Mouse (Mus musculus) Muller cell, postnatal 12 days (primary cell): ENCODE data around the gene Klhl3.
A peak's percentile ranks its signal among the peaks of the same experiment; 100 is the strongest.

Source experiments
- DNase-seq: peaks from one replicate; pipeline ENCODE4 v3.0.0-alpha.2; 2015; ENCODE audit errors: inconsistent ontology term

Klhl3 gene

DNA sequence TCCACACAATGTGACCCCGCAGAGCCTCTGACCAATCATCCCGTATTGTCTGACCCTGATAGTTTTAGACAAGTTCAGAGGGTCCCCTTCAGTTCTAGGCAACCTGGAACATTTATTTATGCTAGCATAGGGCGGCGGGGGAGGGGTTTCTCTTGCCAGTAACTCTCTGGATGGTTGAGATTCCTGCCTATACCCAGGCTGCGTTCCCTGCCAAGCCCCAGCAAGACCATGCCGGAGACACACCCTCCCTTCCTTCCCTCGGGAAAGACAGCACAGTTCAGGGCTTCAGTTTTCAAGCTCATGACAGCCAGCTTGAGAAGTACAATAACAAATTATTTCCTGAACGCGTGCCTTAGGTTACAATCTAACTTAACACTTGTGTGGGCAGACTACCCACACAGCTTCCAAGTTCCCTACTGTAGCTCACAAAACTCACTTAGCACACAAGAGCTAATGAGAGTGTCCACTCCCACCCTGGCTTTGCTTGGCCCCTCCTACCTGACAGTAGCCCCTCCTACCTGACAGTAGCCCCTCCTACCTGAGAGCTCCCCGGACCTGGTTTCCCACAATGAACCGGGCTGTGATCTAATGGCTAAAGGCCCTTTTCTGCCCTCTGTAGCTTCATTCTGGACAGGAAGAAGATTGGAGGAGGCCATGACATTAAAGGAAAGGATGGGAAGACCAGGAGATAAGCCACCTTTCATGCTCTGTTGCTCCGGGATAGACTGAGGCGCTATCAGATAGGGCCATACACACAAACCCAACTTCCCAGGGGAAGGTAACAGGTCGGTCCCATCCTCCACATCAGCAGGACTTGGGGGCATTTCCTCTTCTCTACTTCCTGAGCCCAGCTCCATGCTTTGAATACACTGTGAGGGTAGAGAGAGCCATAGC, 46.6 kb downstream of the Klhl3 start:
- peak; percentile 52 for DNase-seq

DNA sequence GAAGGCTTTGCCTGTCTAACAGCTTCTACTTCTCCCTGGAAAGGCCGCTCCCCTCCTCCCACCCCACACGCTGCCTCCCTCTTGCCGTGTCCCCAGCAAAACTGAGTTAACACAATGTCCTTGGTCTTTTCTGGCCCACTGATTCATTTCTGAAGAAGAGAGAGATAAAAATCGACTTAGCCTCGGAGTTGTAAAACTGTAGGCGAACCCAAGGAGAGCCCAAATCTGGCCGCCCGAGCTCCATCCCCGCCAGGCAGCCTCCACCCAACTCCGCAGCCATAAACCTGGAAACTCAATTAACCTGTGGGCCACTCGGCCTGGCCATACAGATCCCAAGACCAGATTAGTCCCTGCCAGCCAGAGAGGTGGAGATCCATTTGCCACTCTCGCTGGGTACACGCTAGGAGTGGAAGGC, 47.3 kb downstream of the Klhl3 start:
- no peak for DNase-seq

DNA sequence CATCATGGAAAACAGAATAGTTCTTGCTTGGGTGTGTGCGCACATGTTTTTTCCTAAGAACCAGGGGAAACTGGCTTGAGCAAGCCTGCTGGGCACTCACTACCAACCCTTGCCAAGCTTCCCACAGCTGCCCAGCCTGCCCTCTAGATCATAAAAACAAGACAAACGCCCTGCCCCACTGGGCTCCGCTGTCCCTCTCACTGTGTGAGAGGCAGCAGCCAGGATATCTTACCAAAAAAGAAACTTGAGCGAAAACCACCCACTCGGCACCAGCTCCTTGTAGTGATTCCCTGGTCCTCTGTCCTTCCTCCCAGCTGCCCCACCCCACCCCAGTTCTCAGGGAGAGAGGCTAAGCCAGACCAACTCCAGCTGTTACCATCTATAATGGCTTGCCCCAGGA, 48.1 kb downstream of the Klhl3 start:
- no peak for DNase-seq

DNA sequence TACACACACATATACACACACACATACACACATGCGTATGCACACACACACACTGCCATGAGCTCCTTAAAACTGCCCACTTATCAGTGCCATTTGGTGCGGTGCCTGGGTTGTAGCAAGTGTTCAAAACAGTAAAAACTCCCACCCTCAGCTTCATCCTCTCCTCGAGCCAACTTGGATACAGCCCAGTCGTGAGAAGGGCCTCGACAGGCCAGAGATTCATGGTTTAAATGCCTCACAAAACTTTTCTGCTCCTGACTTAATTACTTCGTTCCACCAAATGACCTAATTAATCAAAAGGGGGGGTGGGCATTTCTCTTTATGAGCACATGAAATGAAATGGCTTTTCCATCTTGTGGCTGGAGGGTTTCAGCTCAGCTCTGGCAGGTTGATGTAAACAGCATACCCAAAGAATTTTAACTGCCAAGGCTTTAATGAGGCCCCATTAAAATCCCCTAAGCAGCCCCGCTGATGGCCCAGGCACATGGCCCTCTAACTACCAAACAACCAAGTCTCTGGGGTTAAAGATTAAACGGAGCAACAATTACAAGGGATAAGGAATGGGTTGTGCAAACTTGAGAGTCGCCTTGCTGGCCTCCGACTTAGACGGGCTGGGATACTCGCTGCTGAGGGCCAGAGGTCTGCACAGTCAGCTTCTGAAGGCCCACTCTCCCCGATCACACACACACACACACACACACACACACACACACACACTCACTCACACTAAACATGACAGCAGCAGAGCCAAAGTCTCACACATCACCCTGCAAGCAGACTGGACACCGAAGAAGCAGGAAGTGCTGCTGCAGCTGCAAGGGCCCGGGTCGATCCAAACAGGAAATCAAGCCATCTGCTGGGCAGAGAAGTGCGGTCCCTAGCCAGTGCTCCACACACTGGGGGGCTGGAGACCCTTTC, 55.2 kb downstream of the Klhl3 start:
- DNase-seq = peak; percentile 85

DNA sequence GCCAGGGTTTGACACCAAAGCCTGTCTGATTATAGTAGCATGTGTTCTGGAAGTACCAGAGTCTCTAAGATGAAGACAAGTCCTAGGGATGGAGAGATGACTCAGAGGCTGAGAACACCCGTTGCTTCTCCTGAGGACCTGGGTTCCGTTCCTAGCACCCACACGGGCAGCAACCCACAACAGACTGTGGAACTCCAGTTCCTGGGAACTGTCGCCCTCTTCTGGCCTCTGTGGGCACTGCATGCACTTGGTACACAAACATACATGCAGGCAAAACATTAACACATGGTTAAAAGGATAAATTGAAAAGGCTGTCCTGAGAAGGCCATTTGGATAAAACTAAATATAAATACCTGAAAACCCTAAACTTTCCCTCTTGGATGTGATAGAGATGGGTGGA, 56.8 kb downstream of the Klhl3 start:
- no peak for DNase-seq

DNA sequence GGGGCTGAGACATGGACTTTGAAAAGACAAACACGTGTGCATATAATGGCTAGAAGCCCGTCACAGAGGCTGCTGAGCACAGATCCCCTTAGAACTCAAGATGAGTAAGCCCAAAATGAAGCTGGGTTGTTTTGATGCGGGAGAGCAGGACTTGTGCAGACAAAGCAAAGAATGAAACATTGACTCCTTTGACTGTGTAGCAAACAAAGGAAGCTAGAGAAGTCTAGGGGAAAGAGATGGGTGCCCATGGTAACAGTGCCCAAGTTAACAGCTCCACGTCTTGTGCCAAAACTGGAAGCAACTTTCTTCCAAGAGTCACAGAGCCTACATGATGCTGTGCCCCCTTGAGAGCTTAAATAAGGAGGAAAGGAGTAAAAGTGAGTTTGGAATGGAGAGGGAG, 59.8 kb downstream of the Klhl3 start:
- DNase-seq = no peak

DNA sequence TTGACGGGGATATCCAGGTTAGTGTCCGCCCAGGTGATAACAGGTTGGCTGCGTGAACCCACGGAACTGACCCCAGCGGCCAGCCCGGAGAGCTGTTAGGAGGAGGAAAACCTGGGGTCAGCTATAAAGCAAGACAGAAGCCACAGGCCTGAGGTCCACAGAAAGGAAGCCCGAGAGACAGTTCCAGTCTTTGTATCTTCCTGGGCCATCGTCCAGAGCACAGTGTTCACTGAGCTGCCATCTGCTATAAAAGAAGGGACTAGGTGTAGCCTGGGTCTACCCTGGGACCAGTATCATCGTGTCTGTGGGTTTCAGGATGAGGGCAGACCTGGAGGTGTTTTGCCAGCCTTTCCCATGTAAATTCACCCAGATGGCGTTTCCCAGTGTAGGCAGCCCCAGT, 61.7 kb downstream of the Klhl3 start:
- DNase-seq = no peak

DNA sequence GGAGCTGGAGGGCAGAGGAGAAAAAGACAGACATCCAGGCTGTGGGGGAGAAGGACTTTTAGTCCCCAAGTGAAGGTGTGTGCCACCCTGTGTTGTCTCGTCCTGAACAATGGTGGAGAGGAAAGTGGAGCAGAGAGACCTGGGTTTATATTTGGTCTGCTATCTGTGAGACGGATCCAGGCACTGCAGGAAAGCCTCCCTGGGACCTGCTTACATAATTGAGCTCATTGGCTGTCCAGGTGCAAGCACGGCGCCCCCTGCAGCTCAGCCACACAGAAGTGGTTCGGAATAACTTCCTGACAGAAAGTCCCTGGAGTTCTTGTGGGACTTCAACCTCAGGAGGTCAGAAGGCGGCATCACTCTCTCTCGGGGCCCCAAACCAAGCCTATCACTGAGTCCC, 62.1 kb downstream of the Klhl3 start:
- DNase-seq = no peak

DNA sequence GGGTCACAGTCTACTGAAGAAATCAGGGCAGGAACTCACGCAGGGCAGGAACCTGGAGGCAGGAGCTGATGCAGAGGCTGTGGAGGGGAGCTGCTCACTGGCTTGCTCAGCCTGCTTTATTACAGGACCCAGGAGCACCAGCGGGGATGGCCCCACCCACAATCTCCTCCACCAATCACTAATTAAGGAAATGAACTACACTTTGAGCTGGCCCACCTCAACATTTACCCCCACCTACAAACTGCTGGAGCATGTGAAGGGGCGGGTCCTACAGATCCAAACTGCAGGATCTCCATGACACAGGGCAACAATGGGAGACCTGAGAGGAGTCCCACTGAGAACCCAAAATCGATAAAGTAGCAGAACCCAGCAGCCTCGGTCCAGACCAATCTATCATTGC, 64.3 kb downstream of the Klhl3 start:
- no peak for DNase-seq

DNA sequence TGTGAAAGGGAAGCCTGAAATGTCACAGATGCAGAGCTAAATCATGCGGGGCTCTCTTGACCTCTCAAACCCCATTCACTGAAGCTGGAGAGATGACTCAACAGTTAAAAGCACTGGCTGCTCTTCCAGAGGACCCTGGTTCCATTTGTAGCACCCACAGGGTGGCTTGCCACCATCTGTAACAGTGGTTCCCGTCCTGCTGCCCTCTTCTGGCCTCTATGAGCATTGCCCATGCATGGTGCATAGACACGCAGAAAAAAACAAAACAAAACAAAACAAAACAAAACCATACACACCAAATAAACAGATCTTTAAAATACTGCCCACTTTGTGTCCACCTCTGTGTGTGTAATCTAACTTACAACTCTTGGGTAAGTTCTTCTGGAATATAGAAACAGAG, 65.3 kb downstream of the Klhl3 start:
- no peak for DNase-seq

DNA sequence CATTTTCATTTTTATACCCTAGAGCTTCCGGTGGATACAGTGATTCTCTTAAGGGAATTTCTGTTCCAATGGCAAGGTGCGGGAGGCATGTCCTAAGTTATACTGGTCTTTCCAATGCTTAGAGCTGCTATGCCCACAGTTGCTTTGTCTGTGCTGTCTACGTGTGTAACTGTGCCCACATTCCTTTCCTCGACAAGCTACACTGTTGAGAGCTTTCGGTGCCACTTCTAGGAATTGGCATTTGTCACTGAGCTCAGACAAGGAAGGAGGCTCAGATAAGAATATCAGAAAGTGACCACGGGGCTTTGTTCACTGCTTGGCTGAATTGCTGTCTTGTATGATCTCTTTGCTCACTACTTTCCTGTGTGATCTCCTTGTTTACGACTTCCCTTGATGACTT, 67.2 kb downstream of the Klhl3 start:
- no peak for DNase-seq

DNA sequence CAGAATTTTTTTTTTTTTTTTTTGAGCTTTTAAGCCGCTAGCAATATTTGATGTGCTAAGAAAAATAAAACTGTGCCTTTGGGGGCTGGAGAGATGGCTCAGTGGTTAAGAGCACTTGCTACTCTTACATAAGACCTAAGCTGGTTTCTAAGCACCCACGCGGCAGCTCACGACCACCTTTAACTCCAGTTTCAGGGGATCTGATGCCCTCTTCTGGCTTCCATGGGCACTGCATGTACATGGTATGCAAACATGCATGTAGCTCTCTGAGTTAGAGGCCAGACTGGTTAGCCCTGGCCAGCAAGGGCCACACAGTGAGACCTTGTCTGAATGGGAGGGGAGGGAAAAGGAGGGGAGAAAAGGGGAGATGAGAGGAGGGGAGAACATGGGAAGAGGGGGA, 68.1 kb downstream of the Klhl3 start:
- no peak for DNase-seq

DNA sequence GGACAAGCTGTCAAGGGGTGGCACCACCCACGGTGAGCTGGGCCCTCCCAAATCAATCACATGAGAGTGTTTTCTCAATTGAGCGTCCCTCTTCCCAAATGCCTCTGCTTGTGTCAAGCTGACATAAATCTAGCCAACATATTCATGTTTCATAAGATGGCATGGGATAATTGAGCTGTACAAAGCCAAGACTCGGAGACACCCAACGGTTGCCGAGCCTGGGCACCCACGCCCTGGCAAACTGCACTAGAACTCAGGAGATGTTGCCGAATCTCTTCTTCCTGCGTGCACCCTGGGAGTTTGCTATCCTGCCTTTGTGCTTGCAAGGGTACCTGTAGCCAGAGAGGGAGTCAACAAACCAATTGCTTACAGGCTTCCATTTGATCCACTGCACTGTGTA, 70.1 kb downstream of the Klhl3 start:
- DNase-seq = no peak

DNA sequence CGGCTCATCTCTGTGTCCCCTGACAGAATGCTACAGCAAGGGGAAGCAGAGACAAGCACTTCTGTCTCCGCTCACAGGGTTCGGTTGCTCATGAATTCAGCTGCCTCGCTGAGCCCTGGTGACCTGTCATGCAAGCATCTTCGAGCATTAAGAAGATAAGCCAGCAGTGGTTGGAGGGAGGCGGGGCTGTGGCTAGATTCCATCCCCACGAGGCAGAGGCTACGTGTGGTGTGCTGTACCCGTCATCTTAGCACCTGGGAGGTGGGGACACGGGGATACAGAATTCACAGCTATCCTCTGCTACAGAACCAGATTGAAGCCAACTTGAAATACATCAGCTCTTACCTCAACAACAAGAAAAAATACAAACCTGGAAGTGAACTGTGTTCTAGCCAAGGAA, 73.3 kb downstream of the Klhl3 start:
- DNase-seq = no peak

DNA sequence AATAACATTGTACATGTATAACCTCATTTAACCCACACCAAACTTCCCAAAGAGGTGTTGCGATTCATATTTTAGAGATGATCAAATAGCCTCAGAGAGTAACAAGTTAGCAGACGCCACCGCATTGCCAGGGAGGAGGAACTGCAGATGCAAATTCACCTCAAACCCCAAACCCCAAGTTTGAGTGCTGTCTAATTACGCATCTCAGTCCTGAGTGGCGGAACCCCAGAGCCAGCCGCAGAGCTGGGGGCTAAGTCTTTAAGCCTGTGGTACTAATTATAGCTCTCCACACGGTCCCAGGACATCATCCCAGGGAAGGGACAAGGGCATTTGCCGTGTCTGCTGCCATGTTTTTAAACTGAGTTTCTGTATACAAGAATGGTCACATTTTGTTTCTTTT, 75.9 kb downstream of the Klhl3 start:
- no peak for DNase-seq

DNA sequence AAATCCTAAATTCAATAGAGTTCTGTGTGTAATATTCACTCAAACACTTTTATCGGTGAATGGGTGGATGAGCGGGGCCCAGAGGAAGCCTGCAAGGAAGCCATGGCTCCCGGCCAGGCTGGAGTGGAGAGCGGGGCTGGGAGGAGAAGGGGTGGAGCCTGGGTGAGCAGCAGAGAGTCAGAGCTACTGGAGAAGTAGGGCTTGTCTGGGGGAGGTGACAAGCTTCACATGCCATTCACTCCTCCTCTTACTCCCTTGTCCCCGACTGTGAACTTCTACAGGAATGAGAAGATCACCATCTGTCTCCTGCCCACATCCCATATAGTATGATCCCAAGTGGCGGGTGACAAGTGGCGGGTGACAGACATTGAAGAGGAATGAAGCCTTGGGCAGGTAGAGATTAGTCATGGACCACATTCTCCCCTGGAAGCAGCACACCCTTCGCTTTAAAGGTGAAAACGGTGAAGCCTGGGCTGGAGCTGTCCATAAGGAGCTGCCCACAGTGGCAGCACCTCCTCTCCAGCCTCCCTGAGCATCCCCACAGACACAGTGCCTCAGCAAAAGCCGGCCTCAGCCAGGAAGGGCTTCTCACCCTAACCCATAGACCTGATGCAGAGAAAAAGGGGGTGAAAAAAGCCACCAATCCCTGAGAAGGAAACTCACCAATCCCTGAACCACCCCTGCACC, 77.8 kb downstream of the Klhl3 start:
- DNase-seq = peak; percentile 53

DNA sequence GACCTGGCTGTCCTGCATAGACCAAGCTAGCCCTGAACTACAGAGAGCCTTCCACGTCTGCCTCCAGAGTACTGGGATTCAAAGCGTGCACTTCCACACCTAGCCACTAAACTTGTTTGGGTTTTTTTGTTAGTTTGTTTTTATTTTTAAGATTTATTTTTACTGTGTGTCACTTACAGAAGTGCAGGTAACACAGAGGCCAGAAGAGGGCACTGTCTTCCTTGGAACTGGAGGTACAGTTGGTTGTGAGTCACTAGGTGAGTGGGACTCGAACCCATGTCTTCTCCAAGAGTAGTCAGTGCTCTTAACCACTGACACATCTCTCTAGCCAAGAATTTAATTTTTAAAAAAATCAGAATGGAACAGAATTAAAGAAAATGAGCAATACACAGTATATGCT, 78.4 kb downstream of the Klhl3 start:
- DNase-seq = no peak

DNA sequence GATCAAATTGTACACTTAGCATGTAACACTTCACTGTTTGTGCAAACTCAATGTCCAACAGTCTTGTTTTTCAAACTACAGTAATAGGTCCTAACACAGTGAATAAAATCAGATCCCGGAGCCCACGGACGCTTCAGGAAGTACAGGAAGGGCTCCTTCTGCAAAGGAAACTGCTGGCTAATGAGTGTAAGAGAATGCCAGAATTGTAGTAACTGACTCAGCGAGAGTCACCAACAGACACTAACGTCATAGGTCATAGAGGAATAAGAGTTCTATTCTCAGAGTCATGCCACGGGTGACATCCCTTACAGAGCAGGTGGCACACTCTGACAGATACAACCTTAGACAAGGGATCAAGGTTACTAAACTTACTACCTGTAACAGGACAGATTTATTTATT, 78.9 kb downstream of the Klhl3 start:
- no peak for DNase-seq

DNA sequence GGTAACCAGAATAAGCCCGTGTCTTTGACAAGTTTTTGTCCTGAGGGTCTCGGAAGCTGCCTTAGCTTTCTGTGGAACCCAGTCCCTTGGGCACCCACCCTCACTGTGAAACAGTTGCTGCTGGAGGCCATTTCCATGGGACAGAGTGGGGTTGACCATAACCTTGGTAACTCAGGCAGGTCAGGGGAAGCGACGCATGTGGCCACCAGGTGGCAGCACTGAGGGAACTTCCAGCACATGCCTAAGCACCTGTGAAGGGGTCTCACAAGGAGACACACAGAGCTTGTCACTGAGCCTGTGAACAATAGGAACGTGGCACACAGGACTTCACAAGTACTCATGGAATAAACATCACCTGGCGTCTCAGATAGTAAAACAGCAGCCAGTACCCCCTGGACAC, 81.6 kb downstream of the Klhl3 start:
- DNase-seq = peak; percentile 24

DNA sequence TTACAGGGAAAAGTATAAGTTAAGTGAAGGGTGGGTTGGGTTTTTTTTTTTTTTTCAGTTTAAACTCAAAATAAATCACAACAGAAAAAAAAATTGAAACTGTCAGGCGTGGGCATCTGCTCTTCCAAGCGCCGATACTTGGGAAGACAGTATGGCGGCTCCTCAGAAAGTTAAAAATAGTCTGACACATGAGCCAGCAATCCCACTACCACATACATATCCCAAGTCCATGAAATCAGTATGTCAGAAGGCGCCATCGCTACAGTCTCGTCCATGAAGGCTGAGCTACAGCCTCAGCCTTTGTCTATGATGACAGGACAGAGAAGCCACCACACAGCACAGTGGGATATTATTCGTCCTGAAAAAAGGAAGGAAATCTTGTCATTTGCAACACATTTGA, 86.3 kb downstream of the Klhl3 start:
- no peak for DNase-seq

DNA sequence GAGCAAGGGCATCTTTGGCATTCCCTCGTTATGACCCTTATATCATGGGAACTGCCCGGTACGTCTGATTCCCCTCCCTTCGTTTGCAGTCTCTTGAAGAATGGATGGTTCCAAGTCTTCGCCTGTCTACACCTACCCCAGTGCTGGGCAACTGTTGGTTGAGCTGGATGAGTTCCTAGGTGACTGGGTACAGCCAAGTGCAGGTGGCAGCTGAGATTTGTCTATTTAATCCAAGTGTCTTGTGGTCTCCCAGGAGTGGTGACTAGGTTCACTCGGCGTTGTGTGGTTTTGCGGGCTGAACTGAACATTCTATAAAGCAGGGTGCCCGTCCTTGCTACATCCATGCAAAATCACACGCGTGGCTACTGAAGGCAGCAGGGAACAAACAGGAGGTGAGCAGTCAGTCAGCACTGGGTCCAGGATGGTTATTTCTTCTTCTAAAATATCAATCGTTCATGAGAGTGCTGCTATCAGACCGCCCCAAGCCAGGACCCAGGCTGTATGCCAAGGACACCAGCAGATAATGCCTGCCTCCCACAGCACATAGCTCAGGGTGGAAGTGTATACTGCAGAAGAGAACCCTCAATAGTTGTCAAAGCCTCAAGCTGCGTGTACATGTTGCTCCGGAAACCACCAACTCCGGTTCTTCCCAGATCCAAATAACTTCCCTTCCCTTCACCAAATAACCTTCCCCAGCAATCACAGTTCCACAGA, 87.5 kb downstream of the Klhl3 start:
- DNase-seq = no peak
